Mouse (Mus musculus): ENCODE data around the gene Sdr16c6. TPM values are rescaled to one million over a fixed set of nuclear protein-coding genes. Genes with fewer than 3 reads are reported as not detected.

Sdr16c6 gene
- 0.59 TPM in 1 of 2 replicates, not detected in the other for polyA plus RNA-seq (2012; rRNA removed)

- TF ChIP-seq POLR2A (IDR thresholded peaks at IDR 0.05; ENCODE audit: borderline replicate concordance, extremely low read depth, low read depth, low read length) (no peak), CTCF (IDR thresholded peaks at IDR 0.05; ENCODE audit: insufficient read depth, low read length) (no peak)
- no peaks in the 10 kb centered on the region; the same call in 1 of the 2 replicates for H3K4me1 ChIP-seq (ENCODE audit: control insufficient read depth, insufficient read depth, low read length)
- 80% methylated on average over 3 of the region's 3 CpGs for WGBS
- H3K4me3 ChIP-seq (replicated peaks; ENCODE audit: extremely low read depth, low read depth, low read length) = no peak within 1 kb of the TSS
- DNase-seq = no peak
Observed at GRCm38 (mm10) chr4:4077372-4077771, at the start of gene Sdr16c6. TSS of gene Sdr16c6 (minus strand) at chr4:4077522.

DNA sequence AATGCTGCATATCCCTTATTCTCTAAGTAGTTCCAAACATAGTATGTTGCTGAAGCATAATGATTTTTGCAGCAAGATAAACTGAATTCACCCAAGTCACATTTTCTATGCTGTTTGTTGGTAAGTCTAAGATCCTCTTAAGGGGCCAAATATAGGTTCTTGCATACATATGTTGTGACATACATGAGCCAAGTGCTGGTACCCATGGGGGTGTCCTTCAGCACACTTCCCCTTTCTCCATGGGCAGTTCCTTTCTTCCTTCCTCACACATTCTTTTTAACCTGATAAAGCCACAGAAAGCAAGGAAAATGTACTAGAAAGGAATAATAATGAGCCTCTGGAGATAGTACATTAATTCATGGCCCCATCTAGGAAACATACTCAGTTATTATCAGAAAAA lies 2.9 kb upstream of the Sdr16c6 start:
- Histone ChIP-seq H3K4me1 (ENCODE audit: control insufficient read depth, insufficient read depth, low read length) (no peaks in the 10 kb centered on the region; the same call in 1 of the 2 replicates), H3K4me3 (replicated peaks; ENCODE audit: extremely low read depth, low read depth, low read length) (no peak overlapping the region)
- TF ChIP-seq POLR2A (IDR thresholded peaks at IDR 0.05; ENCODE audit: borderline replicate concordance, extremely low read depth, low read depth, low read length) = no peak
- no peak for TF ChIP-seq CTCF (IDR thresholded peaks at IDR 0.05; ENCODE audit: insufficient read depth, low read length)
- no peak for DNase-seq

GRCm38 (mm10) chr4:4079132-4079531 lies 1.8 kb upstream of the Sdr16c6 start:
- no peak overlapping the region for H3K4me3 ChIP-seq (replicated peaks; ENCODE audit: extremely low read depth, low read depth, low read length)
- 46% methylated on average over 3 of the region's 3 CpGs for WGBS
- no peak for TF ChIP-seq POLR2A (IDR thresholded peaks at IDR 0.05; ENCODE audit: borderline replicate concordance, extremely low read depth, low read depth, low read length)
- no peak for TF ChIP-seq CTCF (IDR thresholded peaks at IDR 0.05; ENCODE audit: insufficient read depth, low read length)
- no peaks in the 10 kb centered on the region; the same call in 1 of the 2 replicates for H3K4me1 ChIP-seq (ENCODE audit: control insufficient read depth, insufficient read depth, low read length)
- no peak for DNase-seq

DNA sequence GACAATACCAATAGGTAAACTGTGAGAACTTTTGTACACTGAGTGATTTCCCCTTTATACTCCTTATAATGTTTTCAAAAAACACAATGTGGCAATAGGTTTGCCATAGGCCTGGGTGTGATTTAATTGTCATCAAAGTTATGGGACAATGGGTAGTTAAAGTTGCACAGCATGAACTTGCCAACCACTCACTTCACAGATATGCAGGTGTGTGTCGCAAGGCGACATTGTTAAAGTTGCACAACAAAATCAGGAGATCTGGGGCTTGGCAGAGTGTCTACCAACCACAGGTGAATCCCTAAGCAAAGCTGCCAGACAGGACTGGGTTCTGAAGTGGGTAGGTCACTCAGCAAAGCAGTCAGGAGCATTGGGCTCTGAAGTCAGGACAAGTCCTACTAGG lies 1.3 kb downstream of the Sdr16c6 start:
- Histone ChIP-seq H3K4me1 (ENCODE audit: control insufficient read depth, insufficient read depth, low read length) (no peaks in the 10 kb centered on the region; the same call in 1 of the 2 replicates), H3K4me3 (replicated peaks; ENCODE audit: extremely low read depth, low read depth, low read length) (no peak overlapping the region)
- WGBS = 83% methylated on average over 2 of the region's 2 CpGs
- TF ChIP-seq POLR2A (IDR thresholded peaks at IDR 0.05; ENCODE audit: borderline replicate concordance, extremely low read depth, low read depth, low read length) = no peak
- no peak for TF ChIP-seq CTCF (IDR thresholded peaks at IDR 0.05; ENCODE audit: insufficient read depth, low read length)
- DNase-seq = peak; percentile 3

Other genes starting within 250 kb of the Sdr16c6 start
- 1,121 and 1,303 TPM in 2 replicates for gene Gm11808, start 103.9 kb downstream of the Sdr16c6 start, polyA plus RNA-seq (2012; rRNA removed)

Measured in lung, adult 2 months (tissue).